Mouse (Mus musculus): ENCODE results near the gene Krt80. TPM values are rescaled to one million over a fixed set of nuclear protein-coding genes. Genes with fewer than 3 reads are reported as not detected.

The Krt80 gene
- polyA plus RNA-seq, 1 experiment from 2014 or later: not detected

DNA sequence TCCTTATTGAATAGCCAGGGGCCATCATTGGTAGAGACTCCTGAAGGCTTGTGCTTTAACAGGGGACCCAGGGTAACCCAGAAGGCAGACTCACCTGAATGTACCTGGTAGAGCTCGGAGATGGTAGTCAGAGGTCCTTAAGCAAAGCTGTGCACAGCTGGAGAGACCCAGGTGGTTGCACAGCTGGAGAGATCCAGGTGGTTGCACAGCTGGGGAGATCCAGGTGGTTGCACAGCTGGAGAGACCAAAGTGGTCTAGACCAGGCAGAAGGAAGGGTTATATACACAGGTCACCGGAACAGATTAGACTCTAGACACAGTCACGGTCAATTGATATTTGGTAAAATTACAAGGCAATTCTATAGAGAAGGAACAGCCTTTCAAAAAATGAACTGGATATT lies 27.0 kb upstream of the Krt80 start:
- Histone ChIP-seq H3K36me3 (ENCODE audit: control insufficient read depth, insufficient read depth, low read length) (no peaks in the 10 kb centered on the region), H3K9ac (replicated peaks; ENCODE audit: low read length) (no peak overlapping the region), H3K4me3 (replicated peaks; ENCODE audit: low read depth, low read length) (no peak overlapping the region), H3K9me3 (ENCODE audit: control insufficient read depth, low read length) (no peaks in the 10 kb centered on the region), H3K4me1 (ENCODE audit: control insufficient read depth, insufficient read depth, low read length) (no peaks in the 10 kb centered on the region), H3K27ac (replicated peaks; ENCODE audit: low read depth, low read length) (no peak overlapping the region), H3K27me3 (ENCODE audit: control insufficient read depth, insufficient read depth, low read length) (no peaks in the 10 kb centered on the region), H3K4me2 (ENCODE audit: low read length) (no peak overlapping the region)
- no peak for DNase-seq
- no peak for ATAC-seq (ENCODE audit: low FRiP score, low TSS enrichment)
- WGBS: 83% methylated on average over 3 of the region's 3 CpGs

DNA sequence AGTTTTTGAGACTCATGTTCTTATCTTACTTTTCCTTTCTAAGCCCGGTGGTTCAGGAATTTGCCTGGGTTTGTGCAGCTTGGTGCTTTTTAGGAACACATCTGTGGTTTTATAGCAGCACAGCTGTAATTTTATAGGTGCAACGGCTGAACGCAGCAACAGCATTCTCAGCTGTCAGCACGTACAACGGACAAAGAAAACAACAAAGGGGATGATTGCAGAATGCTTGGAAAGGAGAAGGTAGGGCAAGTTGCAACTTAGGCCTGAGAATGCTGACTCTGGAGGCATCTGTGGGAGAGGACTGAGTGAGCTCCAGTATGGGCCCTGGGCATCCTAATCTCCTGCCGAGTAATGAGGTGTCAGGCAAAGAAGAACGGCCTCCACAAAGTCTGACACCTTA lies 26.5 kb upstream of the Krt80 start:
- Histone ChIP-seq H3K36me3 (ENCODE audit: control insufficient read depth, insufficient read depth, low read length) (no peaks in the 10 kb centered on the region), H3K27ac (replicated peaks; ENCODE audit: low read depth, low read length) (no peak overlapping the region), H3K9me3 (ENCODE audit: control insufficient read depth, low read length) (no peaks in the 10 kb centered on the region), H3K4me2 (ENCODE audit: low read length) (no peak overlapping the region), H3K9ac (replicated peaks; ENCODE audit: low read length) (no peak overlapping the region), H3K27me3 (ENCODE audit: control insufficient read depth, insufficient read depth, low read length) (no peaks in the 10 kb centered on the region), H3K4me1 (ENCODE audit: control insufficient read depth, insufficient read depth, low read length) (no peaks in the 10 kb centered on the region), H3K4me3 (replicated peaks; ENCODE audit: low read depth, low read length) (no peak overlapping the region)
- WGBS: 79% methylated on average over 7 of the region's 7 CpGs
- no peak for DNase-seq
- no peak for ATAC-seq (ENCODE audit: low FRiP score, low TSS enrichment)

GRCm38 (mm10) chr15:101394908-101395307 lies 24.9 kb upstream of the Krt80 start:
- H3K4me1 ChIP-seq (ENCODE audit: control insufficient read depth, insufficient read depth, low read length): no peaks in the 10 kb centered on the region
- 65% methylated on average over 7 of the region's 7 CpGs for WGBS
- no peaks in the 10 kb centered on the region for H3K27me3 ChIP-seq (ENCODE audit: control insufficient read depth, insufficient read depth, low read length)
- no peaks in the 10 kb centered on the region for H3K36me3 ChIP-seq (ENCODE audit: control insufficient read depth, insufficient read depth, low read length)
- no peaks in the 10 kb centered on the region for H3K9me3 ChIP-seq (ENCODE audit: control insufficient read depth, low read length)
- ATAC-seq (ENCODE audit: low FRiP score, low TSS enrichment): no peak
- no peak overlapping the region for H3K4me3 ChIP-seq (replicated peaks; ENCODE audit: low read depth, low read length)
- no peak overlapping the region for H3K27ac ChIP-seq (replicated peaks; ENCODE audit: low read depth, low read length)
- no peak overlapping the region for H3K9ac ChIP-seq (replicated peaks; ENCODE audit: low read length)
- no peak for DNase-seq
- no peak overlapping the region for H3K4me2 ChIP-seq (ENCODE audit: low read length)

DNA sequence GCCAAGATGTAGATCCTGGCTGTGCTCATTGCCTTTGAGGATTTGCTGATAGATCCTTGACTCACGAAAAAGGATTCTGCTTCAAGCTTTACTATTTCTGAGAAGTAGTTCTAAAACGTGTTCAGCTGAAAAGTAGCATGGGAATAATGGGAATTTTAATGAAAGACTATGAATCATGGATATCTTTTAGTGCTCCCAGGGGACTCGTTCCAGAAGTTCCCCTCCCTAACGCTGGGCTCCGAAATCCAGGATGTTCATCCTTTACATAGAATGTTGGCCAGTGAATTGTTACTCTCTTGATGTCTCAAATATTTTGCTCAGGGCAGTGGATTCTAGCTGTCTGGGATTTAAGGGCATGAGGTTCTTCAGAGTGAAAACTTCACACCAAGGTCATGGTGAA lies 22.3 kb upstream of the Krt80 start:
- H3K9me3 ChIP-seq (ENCODE audit: control insufficient read depth, low read length): no peaks in the 10 kb centered on the region
- H3K27ac ChIP-seq (replicated peaks; ENCODE audit: low read depth, low read length): no peak overlapping the region
- no peak overlapping the region for H3K9ac ChIP-seq (replicated peaks; ENCODE audit: low read length)
- no peak for DNase-seq
- no peaks in the 10 kb centered on the region for H3K27me3 ChIP-seq (ENCODE audit: control insufficient read depth, insufficient read depth, low read length)
- no peaks in the 10 kb centered on the region for H3K4me1 ChIP-seq (ENCODE audit: control insufficient read depth, insufficient read depth, low read length)
- no peak for ATAC-seq (ENCODE audit: low FRiP score, low TSS enrichment)
- H3K4me3 ChIP-seq (replicated peaks; ENCODE audit: low read depth, low read length): no peak overlapping the region
- H3K36me3 ChIP-seq (ENCODE audit: control insufficient read depth, insufficient read depth, low read length): no peaks in the 10 kb centered on the region
- no peak overlapping the region for H3K4me2 ChIP-seq (ENCODE audit: low read length)
- 88% methylated on average over 5 of the region's 5 CpGs for WGBS

- H3K9ac ChIP-seq (replicated peaks; ENCODE audit: low read length): no peak overlapping the region
- no peaks in the 10 kb centered on the region for H3K4me1 ChIP-seq (ENCODE audit: control insufficient read depth, insufficient read depth, low read length)
- H3K4me3 ChIP-seq (replicated peaks; ENCODE audit: low read depth, low read length): no peak overlapping the region
- no peaks in the 10 kb centered on the region for H3K27me3 ChIP-seq (ENCODE audit: control insufficient read depth, insufficient read depth, low read length)
- H3K4me2 ChIP-seq (ENCODE audit: low read length): no peak overlapping the region
- no peak overlapping the region for H3K27ac ChIP-seq (replicated peaks; ENCODE audit: low read depth, low read length)
- WGBS: 89% methylated on average over 5 of the region's 5 CpGs
- H3K36me3 ChIP-seq (ENCODE audit: control insufficient read depth, insufficient read depth, low read length): no peaks in the 10 kb centered on the region
- ATAC-seq (ENCODE audit: low FRiP score, low TSS enrichment): no peak
- no peak for DNase-seq
- no peaks in the 10 kb centered on the region for H3K9me3 ChIP-seq (ENCODE audit: control insufficient read depth, low read length)
Measured at GRCm38 (mm10) chr15:101390203-101390602, 20.2 kb upstream of the Krt80 start.

DNA sequence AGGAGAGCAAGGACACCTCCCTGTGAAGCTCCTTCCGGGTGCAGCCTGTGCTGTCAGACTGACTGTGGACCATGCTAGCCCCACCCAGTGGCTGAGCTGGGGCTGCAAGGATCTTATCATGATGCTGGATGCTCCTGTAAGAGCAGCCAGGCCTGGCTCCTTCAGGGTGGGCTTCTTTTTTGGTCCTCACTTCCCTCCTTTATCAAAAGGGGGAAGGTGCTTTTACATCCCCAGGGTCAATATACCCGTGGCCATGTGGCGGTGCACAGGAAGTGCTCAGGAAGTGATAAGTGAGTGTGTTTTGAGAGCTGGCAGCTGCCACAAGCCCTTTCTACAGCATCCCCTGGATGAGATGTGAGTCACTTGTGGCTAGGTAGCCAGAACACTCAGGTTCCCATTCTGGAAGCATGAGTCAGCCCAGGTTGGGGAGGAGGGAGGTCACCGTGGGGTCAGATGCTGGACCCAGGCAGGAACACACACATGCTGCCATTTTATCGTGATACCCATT lies 18.1 kb upstream of the Krt80 start:
- Histone ChIP-seq H3K36me3 (ENCODE audit: control insufficient read depth, insufficient read depth, low read length) (no peaks in the 10 kb centered on the region), H3K27ac (replicated peaks; ENCODE audit: low read depth, low read length) (no peak overlapping the region), H3K9me3 (ENCODE audit: control insufficient read depth, low read length) (no peaks in the 10 kb centered on the region), H3K4me3 (replicated peaks; ENCODE audit: low read depth, low read length) (no peak overlapping the region), H3K9ac (replicated peaks; ENCODE audit: low read length) (no peak overlapping the region), H3K4me1 (ENCODE audit: control insufficient read depth, insufficient read depth, low read length) (no peaks in the 10 kb centered on the region), H3K4me2 (ENCODE audit: low read length) (no peak overlapping the region), H3K27me3 (ENCODE audit: control insufficient read depth, insufficient read depth, low read length) (no peaks in the 10 kb centered on the region)
- DNase-seq: no peak
- no peak for ATAC-seq (ENCODE audit: low FRiP score, low TSS enrichment)
- WGBS: 69% methylated on average over 5 of the region's 5 CpGs

DNA sequence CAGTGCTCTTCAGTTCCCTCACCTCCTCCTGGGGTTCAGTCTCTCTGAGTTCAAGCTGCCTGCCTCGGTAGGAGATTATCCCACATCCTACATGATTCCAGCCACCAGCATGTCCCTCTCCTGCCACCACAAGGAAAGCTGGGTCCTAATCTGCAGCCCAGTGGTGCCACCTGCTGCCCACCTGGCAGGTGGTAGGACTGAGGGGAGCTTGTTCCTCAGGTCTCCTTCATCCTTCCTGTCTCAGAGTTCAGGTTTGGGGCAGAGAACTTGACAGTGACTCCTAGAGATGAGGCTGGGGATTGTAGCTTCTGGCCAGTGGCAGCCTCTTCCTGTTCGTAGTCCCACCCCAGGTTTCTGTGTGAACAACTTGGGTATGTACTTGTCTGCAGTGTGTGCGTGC lies 17.2 kb upstream of the Krt80 start:
- H3K9ac ChIP-seq (replicated peaks; ENCODE audit: low read length): no peak overlapping the region
- H3K4me3 ChIP-seq (replicated peaks; ENCODE audit: low read depth, low read length): no peak overlapping the region
- ATAC-seq (ENCODE audit: low FRiP score, low TSS enrichment) (no peak), DNase-seq (no peak)
- H3K4me1 ChIP-seq (ENCODE audit: control insufficient read depth, insufficient read depth, low read length): no peaks in the 10 kb centered on the region
- no peak overlapping the region for H3K27ac ChIP-seq (replicated peaks; ENCODE audit: low read depth, low read length)
- H3K9me3 ChIP-seq (ENCODE audit: control insufficient read depth, low read length): no peaks in the 10 kb centered on the region
- H3K36me3 ChIP-seq (ENCODE audit: control insufficient read depth, insufficient read depth, low read length): no peaks in the 10 kb centered on the region
- H3K27me3 ChIP-seq (ENCODE audit: control insufficient read depth, insufficient read depth, low read length): no peaks in the 10 kb centered on the region
- H3K4me2 ChIP-seq (ENCODE audit: low read length): no peak overlapping the region
- 66% methylated on average over 3 of the region's 3 CpGs for WGBS

GRCm38 (mm10) chr15:101385064-101385463 lies 15.1 kb upstream of the Krt80 start:
- ATAC-seq (ENCODE audit: low FRiP score, low TSS enrichment): no peak
- WGBS: 91% methylated on average over 6 of the region's 6 CpGs

DNA sequence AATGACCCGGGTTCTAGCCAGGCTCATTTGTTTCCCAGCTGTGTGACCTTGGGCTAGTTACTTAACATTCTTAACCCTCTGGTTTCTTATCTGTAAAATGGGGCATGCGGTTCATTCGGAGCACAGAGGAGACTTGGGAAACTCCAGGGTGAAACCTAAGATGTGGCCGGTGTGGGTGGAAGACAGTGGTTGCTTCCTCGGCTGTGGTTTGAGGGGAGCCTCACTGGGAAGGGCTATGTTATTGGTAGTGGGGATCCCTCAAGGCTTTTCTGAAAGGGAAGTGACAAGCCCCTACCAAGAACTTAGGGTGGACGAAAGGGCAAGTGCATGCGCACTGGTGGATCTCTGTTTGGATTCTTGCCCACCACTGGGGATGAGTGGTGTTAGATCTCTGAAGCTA lies 14.6 kb upstream of the Krt80 start:
- H3K27me3 ChIP-seq (ENCODE audit: control insufficient read depth, insufficient read depth, low read length): no peaks in the 10 kb centered on the region
- WGBS: 91% methylated on average over 7 of the region's 7 CpGs
- no peaks in the 10 kb centered on the region for H3K36me3 ChIP-seq (ENCODE audit: control insufficient read depth, insufficient read depth, low read length)
- H3K9ac ChIP-seq (replicated peaks; ENCODE audit: low read length): no peak overlapping the region
- no peak for DNase-seq
- no peak overlapping the region for H3K4me3 ChIP-seq (replicated peaks; ENCODE audit: low read depth, low read length)
- H3K4me1 ChIP-seq (ENCODE audit: control insufficient read depth, insufficient read depth, low read length): no peaks in the 10 kb centered on the region
- no peaks in the 10 kb centered on the region for H3K9me3 ChIP-seq (ENCODE audit: control insufficient read depth, low read length)
- H3K4me2 ChIP-seq (ENCODE audit: low read length): no peak overlapping the region
- ATAC-seq (ENCODE audit: low FRiP score, low TSS enrichment): no peak
- no peak overlapping the region for H3K27ac ChIP-seq (replicated peaks; ENCODE audit: low read depth, low read length)

More at GRCm38 (mm10) chr15:101385064-101385463, 15.1 kb upstream of the Krt80 start:
- Histone ChIP-seq H3K4me2 (ENCODE audit: low read length) (no peak overlapping the region), H3K4me3 (replicated peaks; ENCODE audit: low read depth, low read length) (no peak overlapping the region), H3K4me1 (ENCODE audit: control insufficient read depth, insufficient read depth, low read length) (no peaks in the 10 kb centered on the region), H3K9me3 (ENCODE audit: control insufficient read depth, low read length) (no peaks in the 10 kb centered on the region), H3K27ac (replicated peaks; ENCODE audit: low read depth, low read length) (no peak overlapping the region), H3K36me3 (ENCODE audit: control insufficient read depth, insufficient read depth, low read length) (no peaks in the 10 kb centered on the region), H3K27me3 (ENCODE audit: control insufficient read depth, insufficient read depth, low read length) (no peaks in the 10 kb centered on the region), H3K9ac (replicated peaks; ENCODE audit: low read length) (no peak overlapping the region)
- no peak for DNase-seq
